Mouse (Mus musculus): ENCODE measurements around the gene Slc28a1.
"Not testable (repeated sequence)": the region's sequence is repeated elsewhere in the genome, so short reads cannot be mapped to it uniquely, and the experiment has no call there.

The Slc28a1 gene

DNA sequence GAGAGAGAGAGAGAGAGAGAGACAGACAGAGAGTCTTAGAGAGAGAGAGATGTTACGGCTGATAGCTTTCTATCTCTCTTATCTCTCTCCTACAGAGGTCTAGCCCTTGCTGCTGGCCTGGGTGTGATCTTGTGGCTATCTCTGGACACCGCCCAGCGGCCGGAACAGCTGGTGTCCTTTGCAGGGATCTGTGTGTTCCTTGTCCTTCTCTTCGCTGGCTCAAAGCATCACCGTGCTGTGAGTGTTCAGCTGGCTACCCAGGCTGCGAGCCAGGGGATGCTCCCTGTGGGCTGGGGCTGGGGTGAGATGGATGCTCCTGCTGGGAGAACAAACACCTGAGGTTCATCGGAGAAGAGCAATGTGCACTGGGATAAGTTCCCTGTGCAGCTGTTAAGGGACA is 10.2 kb downstream of the Slc28a1 start:
- DNase-seq (ENCODE audit: low spot score): no peak

DNA sequence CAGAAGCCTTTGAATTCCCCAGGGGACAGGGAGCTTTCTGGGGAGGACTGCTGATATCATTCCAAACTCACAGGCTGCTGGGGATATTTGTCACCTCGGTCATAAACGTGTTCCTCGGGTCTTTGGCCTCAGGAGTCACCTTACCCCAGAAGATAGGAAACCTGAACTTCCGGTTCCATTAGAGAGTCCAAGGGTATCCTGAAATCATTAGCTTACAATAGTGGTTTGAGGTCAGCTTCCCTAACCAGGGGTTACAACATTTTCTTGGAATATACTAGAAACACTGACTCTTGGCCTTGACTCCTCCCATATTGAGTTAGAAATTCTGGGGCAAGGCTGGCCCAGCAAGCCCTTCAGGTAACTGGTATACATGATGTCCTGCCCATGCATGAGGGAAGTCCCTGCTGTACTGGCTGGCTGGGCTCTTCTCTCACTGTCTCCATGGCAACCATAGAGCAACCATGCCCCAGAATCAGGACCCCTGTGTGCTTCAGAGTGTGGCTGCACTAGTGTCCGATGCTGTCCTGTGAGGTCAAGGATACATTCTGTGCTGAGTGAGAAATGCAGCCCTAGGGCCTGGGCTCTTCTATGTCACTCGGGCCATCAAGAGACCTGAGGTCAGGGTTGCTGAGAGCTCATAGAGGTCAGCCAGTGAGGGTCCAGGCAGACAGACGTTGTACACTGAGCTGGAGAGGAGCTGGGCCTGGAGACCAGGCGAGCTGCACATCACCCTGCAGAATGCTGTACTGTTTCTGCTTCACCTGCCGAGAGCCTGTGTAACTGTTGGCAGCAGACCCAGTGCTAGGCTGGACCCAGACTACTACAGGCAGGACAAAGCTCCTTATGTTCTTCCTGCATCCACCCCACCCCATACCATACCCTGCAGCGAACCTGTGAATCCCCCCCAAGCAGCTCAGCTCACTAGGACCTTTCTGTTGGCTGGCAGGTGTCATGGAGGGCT is 10.9 kb downstream of the Slc28a1 start:
- no peak for DNase-seq (ENCODE audit: low spot score)

DNA sequence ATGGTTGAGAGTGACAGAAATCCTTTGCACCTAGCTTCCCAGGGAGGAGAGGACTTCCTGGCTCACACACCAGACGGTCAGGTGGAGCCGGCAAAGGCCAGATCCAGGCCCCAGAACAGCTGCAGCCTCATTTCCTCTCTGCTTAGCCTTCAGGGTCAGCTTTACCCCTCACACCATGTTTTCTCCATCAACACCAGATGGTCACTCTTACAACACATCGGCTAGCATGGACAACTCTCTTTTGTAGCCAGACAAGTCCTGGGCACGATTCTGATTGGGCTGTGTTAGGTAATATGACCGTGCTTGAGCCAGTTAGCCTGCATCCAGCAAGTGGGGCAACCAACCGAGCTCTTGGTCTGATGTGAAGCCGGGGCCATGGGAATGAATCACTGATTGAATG is 17.3 kb downstream of the Slc28a1 start:
- no peak for DNase-seq (ENCODE audit: low spot score)

DNA sequence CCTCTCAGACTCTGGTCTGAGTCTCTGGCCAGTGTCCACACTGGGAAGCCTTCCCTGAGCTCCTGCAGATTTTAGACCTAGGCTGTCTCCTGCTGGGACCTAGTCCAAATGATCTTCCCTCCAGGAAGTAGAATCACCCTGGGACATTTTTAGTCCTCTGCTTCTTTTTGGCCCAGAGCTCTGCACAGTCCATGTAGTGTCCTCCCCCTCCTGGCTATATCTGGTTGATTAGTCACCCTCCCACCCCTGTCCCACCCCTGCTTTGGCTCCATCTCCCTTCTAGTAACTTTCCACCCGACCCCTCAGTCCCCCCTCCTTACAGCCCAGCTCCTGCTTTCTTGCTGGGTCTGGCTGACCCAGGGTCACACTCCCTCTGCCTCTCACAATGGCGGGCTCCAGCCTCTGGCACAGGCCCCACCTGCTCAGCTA is 18.3 kb downstream of the Slc28a1 start:
- no peak for DNase-seq (ENCODE audit: low spot score)

DNA sequence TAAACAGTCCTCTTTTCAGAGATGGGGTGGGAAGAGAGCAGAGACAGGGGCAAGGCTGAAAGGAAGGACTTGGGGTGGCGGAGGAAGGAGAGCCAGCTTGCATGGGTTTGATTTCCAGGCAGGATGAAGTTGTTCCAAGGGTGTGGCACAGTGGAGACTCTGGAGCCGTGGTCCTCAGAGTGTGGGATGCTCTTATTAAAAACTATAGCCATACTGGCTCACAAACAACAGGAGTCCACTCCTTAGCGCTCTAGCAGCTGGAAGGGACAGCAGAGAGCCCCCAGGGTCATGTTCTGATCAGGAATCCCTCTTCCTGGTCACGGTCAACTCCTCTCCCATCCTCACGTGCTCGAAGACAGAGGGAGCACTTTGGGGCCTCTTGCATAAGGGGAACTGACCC is 18.8 kb downstream of the Slc28a1 start:
- DNase-seq (ENCODE audit: low spot score): no peak

DNA sequence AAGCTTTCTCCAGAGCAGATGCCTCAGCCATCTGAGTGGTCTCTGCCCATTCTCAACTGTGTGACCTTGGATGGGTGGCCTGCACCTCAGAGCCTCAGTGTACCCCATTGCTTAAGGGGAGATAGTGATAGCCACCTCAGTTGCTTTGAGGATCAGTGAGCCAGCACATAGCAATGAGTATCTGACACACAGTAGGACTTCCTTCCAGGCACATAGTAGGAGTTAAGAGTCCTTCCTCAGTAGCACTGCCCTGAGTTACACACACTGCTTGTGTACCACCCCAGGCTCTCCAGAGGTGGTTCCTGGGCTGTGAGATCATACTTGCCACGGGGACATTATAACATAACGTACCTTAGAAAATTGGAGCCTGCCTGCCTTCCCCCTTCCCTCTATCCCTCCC is 19.3 kb downstream of the Slc28a1 start:
- no peak for DNase-seq (ENCODE audit: low spot score)

DNA sequence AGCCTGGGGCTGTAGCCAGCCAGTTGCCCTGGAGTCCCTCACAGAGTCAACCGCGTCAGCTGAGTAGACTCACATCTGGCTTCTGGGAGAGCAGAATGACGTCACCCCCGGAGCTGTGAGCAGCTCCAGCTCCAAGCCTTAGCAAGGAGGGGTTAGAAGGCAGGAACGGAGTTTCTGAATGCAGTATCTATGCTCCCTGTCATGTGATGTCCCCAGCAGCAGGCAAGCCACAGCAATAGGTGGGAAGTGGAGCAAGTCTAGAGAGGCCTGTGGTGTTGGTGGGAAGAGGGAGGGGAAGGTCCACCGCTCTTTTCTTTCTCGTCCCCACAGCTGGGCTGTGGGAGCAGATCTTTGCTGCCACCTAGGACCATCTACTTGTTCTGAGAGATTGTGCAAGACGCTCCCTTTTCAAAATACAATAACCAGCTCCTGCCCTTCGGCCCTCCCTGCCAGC is 20.0 kb downstream of the Slc28a1 start:
- DNase-seq (ENCODE audit: low spot score): no peak

DNA sequence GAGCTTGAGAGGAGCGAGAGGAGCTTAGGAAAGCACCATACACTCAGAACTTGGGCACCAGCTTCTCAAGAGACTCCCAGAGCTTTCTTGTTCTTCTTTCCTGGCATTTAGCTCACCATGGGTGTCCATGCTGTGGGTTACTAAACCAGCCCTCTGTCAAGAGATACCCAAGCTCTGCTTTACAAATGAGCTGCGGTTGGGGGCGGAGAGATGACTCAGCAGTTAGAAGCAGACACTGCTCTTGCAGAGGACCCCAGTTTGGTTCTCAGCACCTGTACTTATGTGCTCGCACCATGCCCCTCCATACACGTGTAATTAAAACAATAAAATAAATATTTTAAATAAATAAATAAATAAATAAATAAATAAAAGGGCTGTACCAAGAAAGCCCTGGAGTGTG is 22.7 kb downstream of the Slc28a1 start:
- no peak for DNase-seq (ENCODE audit: low spot score)

DNA sequence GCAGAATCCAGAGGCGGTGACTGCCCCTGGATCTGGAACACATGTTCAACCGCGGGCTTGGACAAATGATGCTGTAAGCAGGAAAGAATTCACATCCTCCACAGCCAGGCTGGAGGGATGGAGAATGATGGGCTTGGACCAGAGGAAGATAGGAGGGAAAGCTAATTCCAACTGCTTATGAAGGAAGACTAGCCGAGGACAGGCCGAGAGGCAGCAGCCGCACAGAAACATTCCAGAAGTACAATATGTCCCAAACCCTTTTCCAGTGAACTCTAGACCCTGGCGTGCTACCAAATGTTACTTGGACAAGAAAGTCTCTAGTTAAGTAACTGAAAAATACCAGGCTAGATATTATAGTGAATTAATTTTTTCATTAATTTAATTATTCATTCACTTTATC is 24.5 kb downstream of the Slc28a1 start:
- DNase-seq (ENCODE audit: low spot score): no peak

DNA sequence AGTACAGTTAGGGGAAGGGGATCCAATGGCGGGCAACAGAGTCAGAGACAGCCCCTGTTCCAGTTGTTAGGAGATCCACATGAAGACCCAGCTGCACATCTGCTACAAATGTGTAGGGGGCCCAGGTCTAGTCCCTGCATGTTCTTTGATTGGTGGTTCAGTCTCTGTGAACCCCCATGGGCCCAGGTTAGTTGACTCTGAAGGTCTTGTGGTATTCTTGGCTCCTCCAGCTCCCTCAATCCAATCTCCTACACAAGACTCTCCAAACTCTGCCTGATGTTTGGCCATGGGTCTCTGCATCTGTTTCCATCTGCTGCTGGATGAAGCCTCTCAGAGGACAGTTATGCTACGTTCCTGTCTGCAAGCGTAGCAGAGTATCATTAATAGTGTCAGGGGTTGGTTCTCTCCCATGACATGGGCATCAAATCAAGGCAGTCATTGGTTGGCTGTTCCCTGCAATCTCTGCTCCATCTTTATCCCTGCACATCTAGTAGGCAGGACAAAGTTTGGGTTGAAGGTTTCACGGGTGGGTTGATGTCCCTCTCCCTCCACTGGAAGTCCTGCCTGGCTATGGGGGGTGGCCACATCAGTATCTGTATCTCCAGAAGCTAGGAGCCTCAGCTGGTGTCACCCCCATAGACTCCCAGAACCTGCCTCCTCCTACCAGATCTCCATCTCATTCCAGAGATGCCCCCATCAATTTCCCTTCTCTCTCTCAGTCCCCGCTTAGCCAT is 25.2 kb downstream of the Slc28a1 start:
- no peak for DNase-seq (ENCODE audit: low spot score)

DNA sequence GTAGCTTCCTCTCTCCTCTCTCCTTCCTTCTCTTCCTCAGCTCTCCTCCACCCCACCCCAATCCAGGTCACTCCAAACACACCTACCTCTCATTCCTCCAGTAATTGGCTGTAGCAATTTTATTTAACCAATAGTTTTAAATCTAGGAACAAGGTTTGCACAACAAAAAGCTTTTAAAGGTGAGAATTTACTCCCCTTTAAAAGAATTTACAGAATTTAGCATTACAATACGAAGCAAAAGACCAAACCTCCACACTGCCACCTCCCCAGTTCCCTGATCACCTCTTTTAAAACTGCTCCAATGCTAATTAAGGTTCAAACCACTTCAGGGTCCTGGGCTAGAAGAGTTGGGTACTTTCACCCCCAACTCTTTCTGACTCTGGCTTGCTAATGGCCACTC is 26.9 kb downstream of the Slc28a1 start:
- no peak for DNase-seq (ENCODE audit: low spot score)

DNA sequence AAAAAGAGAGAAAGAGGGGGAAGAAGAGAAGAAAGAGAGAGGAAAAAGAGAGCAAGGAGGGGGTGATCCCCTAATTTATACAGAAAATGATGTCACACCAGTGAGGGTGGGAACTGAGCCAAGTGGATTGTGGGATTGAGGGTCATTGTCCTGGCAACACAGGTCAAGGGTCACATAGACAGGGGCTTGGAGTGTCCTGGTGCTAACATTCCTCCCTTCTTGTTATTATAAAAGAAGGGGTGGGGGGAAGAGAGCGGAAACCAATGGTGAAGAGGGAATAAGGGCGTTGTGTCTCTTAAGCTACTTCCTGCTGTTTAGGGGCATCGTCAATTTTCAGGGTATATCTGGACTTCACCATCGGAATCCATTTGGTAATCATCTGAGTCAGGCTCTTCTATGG is 28.5 kb downstream of the Slc28a1 start:
- DNase-seq (ENCODE audit: low spot score): not testable (repeated sequence)

DNA sequence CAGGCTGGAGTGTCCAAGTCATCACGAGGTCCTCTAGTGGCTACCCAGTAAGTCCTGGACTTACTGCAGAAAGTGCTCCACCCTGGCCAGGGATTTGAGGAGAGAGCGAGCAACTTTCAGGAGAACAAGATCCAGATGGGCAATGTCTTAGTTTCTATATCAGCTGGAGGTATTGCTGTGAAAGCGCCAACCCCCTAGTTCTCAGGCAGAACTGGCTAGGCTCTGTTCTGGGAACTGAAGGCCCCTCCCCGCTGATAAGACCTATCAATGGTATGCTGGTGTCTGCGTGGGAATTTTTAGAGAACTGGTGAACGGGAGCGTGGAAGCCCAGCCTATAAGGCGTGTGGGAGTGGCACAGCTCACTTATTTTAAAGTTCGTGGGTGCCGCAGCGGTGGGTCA is 35.2 kb downstream of the Slc28a1 start:
- no peak for DNase-seq (ENCODE audit: low spot score)

DNA sequence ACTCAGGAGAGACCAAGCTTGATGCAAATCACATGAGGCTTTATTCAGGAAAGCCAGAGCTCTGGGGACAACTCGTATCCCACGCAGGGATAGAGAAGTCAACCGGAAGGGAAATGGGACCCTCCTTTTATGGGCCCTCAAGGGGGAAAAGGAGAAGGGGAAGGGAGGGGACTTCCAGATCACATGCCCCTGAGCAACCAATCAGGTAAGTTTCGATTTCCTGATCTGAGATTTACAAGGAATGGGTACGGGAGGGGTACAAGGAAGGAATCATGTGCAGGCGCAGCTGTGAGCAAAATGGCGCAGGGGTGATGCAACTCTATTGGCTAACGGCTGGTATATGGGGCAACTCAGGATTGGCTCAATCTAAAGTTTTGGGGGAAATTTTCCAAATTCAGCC is 36.6 kb downstream of the Slc28a1 start:
- DNase-seq (ENCODE audit: low spot score): no peak

DNA sequence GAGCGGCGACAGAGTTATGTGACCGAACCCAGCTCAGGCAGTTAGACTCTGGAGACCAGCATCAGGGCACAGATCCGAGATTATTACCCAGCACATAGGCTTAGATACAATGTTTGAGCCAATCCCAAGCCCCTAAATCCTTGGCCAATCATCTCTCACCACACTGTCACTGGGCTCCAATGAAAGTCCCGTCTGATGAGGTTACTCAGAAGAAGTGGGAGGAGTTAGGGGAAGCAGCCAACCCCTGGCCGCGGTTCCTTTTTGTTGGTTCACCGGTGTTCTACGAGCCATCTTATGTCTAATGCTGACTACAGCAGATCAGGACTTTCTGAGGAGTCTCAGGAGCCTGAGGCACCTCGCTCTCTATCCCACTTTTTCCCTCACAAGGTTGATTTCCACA is 37.7 kb downstream of the Slc28a1 start:
- DNase-seq (ENCODE audit: low spot score): no peak

DNA sequence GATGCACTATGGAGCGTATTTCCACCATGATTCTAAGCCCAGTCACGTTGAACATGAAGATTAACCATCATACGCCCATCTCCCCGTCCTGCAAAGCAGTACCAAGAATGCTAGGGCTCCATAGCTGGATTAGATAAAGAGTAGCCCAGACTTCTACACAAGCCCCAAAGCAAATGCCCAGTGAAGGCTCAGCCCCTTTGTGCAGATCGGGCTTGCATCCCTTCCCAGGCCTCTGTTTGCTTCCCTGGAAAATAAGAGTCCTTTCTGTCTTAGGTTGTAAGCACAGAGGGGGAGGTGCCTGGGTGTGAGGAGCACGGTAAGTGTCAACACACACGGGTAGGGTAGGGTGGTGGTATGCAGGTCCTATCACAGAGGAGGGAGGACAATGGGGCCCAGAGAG is 38.2 kb downstream of the Slc28a1 start:
- no peak for DNase-seq (ENCODE audit: low spot score)

DNA sequence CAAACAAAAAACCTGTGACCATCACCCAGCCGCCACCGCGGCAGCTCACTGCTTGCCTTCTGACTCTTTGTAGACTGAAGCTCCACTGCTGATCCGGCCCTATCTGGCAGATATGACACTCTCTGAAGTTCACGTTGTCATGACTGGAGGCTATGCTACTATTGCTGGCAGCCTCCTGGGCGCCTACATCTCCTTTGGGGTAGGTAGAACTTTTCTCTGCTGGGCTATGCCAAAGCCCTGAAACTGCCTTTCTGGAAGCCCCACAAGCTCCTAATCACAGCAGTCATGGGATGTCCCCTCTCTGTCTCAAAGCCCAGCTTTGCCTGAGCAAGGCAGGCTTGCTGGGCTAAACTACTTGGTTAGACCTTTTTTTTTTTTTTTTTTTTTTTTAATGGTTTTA is 38.7 kb downstream of the Slc28a1 start:
- DNase-seq (ENCODE audit: low spot score): no peak

DNA sequence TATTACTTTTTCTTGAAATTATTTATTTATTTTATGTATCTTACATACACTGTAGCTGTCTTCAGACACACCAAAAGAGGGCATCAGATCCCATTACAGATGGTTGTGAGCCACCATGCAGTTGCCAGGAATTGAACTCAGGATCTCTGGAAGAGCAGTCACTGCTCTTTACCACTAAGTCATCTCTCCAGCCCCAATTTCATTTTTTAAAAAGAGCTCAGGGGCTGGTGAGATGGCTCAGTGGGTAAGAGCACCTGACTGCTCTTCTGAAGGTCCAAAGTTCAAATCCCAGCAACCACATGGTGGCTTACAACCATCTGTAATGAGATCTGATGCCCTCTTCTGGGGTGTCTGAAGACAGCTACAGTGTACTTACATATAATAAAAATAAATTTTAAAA is 39.6 kb downstream of the Slc28a1 start:
- DNase-seq (ENCODE audit: low spot score): not testable (repeated sequence)

DNA sequence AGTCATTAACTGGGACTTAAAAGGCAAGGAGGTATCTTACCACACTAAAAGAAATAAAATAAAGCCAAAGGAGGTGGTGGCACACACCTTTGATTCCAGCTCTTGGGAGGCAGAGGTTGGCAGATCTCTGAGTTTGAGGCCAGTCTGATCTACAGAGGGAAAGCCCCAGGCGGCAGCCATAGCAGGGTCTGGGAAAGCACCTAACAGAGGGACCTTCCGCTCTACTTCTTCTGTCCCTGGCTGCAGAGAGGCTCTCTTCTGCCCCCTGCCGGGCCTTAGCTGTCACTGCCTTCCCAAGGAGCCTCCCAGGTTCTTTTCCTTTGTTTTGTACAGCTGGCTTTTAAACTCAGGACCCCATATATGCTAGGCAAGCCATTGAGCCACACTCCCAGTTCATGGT is 40.4 kb downstream of the Slc28a1 start:
- DNase-seq (ENCODE audit: low spot score): peak; percentile 8

DNA sequence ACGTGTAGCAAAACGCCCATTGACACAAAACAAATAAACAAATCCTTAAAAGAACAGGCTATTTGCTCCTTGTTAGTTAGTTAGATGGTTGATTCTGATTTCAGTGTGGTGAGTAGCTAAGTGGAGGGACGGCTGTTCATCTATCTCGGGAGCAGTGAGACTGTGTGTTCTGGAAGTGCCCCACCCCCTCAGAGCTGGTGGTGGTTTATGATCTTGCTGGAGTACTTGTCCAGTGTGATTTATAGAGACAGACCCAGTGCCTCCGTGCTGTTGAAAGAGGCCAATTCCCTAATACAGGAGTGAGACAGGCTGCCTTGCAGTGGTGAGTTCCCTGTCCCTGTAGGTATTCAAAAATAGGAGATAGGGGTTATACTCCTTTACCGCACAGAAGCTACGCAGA is 44.3 kb downstream of the Slc28a1 start:
- no peak for DNase-seq (ENCODE audit: low spot score)

DNA sequence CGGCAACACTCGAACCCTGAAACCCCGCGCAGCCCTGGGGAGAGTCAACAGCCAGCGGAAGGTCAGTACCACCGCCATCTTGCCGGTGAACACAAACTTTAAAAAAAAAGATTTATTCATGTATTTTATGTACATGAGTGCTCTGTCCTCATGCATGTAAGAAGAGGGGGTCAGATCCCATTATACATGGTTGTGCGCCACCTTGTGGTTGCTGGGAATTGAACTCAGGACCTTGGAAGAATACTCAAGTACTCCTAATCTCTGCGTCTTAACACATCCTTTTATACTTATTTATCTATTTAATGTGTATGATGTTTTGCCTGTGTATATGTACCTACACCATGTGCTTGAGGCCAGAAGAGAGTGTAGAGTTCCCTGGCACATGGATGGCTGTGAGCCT is 47.1 kb downstream of the Slc28a1 start:
- DNase-seq (ENCODE audit: low spot score): peak; percentile 6

DNA sequence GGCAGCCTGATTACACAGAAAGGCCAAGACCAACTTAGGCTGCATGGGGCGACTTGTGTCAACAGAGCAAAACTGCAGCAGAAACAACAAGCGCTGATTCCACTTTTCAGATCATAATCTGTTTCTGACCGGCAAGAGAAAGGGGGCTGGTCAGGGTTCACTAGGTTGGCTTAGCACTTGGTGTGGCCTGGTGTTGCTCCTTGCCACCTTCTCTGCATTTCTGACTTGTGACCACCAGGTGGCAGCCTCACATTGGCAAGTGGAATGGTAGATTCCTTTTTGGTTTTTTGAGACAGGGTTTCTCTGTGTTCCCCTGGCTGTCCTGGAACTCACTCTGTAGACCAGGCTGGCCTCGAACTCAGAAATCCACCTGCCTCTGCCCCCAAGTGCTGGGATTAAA is 47.7 kb downstream of the Slc28a1 start:
- DNase-seq (ENCODE audit: low spot score): peak; percentile 52

DNA sequence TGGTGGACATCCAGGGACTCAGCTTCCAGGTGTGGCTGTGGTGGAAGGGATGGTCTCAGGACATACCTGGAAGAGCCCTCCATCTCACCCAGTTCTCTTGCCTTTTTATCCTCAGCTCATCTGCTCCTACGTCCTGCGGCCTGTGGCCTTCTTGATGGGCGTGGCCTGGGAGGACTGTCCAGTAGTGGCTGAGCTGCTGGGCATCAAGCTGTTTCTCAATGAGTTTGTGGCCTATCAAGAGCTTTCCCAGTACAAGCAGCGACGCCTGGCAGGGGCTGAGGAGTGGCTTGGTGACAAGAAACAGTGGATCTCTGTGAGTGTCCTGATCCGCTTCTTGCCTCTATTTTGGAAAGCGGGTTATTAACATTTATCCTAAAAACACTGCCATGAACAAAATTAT is 49.8 kb downstream of the Slc28a1 start:
- peak; percentile 7 for DNase-seq (ENCODE audit: low spot score)
